Mouse (Mus musculus) stomach, embryonic 16.5 days (tissue): Measurements from ENCODE around the gene Nop9. TPM values are rescaled to one million over a fixed set of nuclear protein-coding genes. Genes with fewer than 3 reads are reported as not detected.
A peak's percentile ranks its signal among the peaks of the same experiment; 100 is the strongest.

ENCODE experiments used
- ATAC-seq: fragments of 200-750 bp; cut with Nextera tagmentation; 2 replicates; pipeline ENCODE4 v1.8.0; 2017; ENCODE audit warnings: moderate number of reproducible peaks, moderate TSS enrichment; ENCODE audit not compliant: insufficient read depth, low FRiP score
- H3K27ac ChIP-seq: fragments of 300-500 bp; sonication (generic); 2 replicates; pipeline ENCODE4 v1.5.1; 2014; ENCODE audit warnings: low read length
- H3K27me3 ChIP-seq: fragments of 300-500 bp; sonication (generic); 2 replicates; pipeline ENCODE4 v1.6.1; 2014; ENCODE audit warnings: low read length, control low read depth, mixed read lengths; ENCODE audit not compliant: control insufficient read depth, insufficient read depth
- H3K36me3 ChIP-seq: fragments of 300-500 bp; sonication (generic); 2 replicates; pipeline ENCODE4 v1.6.1; 2014; ENCODE audit warnings: low read length; ENCODE audit not compliant: control insufficient read depth, insufficient read depth
- H3K4me1 ChIP-seq: fragments of 300-500 bp; sonication (generic); 2 replicates; pipeline ENCODE4 v1.6.1; 2014; ENCODE audit warnings: low read length, control low read depth, mixed read lengths; ENCODE audit not compliant: control insufficient read depth, insufficient read depth
- H3K4me2 ChIP-seq: fragments of 300-500 bp; sonication (generic); 2 replicates; pipeline ENCODE4 v1.6.1; 2014; ENCODE audit warnings: low read depth, low read length, mixed read lengths
- H3K4me3 ChIP-seq: fragments of 300-500 bp; sonication (generic); replicated peaks from 2 replicates; pipeline ENCODE4 v1.5.1; 2014; ENCODE audit warnings: mild to moderate bottlenecking, low read length
- H3K9ac ChIP-seq: fragments of 300-500 bp; sonication (generic); 2 replicates; pipeline ENCODE4 v1.6.1; 2014; ENCODE audit warnings: low read length
- H3K9me3 ChIP-seq: fragments of 300-500 bp; sonication (generic); replicated peaks from 2 replicates; pipeline ENCODE4 v1.6.1; 2016; ENCODE audit warnings: low read length, control low read depth; ENCODE audit not compliant: control insufficient read depth
- WGBS: fragments of 180-500 bp; shearing (Covaris S2); extraction: QIAGEN DNeasy Blood & Tissue Kit; methylation state at CpG from one replicate; pipeline ENCODE4 v1.1.7; 2014; 5-methylcytosine and 5-hydroxymethylcytosine counted together
- polyA plus RNA-seq: library from polyadenylated mRNA; unstranded; fragments of >200 nt; fragmentation: Nextera tagmentation; extraction: Ambion mirVana; gene quantifications from 2 replicates; pipeline ENCODE4 v1.2.1, GENCODE M21; 2015

The Nop9 gene
- polyA plus RNA-seq = 23.8 and 28.4 TPM in 2 replicates

GRCm38 (mm10) chr14:55745180-55745860 lies at the start of gene Nop9, which contains the start of gene Dhrs1:
TSS of gene Nop9 (plus strand) at chr14:55745693.
TSS of gene Dhrs1 (minus strand) at chr14:55745690.
- peak; percentile 92 for ATAC-seq
- H3K9ac ChIP-seq = peak within 1 kb of the TSS; percentile 79
- 1% methylated on average over 48 of the region's 48 CpGs for WGBS
- no peaks in the 10 kb centered on the region for H3K9me3 ChIP-seq
- H3K4me1 ChIP-seq = peaks cover 25% of the 10 kb centered on the region
- H3K4me2 ChIP-seq = peak within 1 kb of the TSS; percentile 90
- H3K36me3 ChIP-seq = peaks cover 2% of the 10 kb centered on the region; the same call in 1 of the 2 replicates
- H3K4me3 ChIP-seq = peak within 1 kb of the TSS; percentile 88
- no peaks in the 10 kb centered on the region for H3K27me3 ChIP-seq
- H3K27ac ChIP-seq = peak within 1 kb of the TSS; percentile 18; the same call in 1 of the 2 replicates

- Histone ChIP-seq H3K4me3 (no peak overlapping the region), H3K4me2 (no peak overlapping the region), H3K27ac (no peak overlapping the region), H3K36me3 (no peaks in the 10 kb centered on the region), H3K9ac (no peak overlapping the region), H3K9me3 (no peaks in the 10 kb centered on the region), H3K27me3 (no peaks in the 10 kb centered on the region), H3K4me1 (no peaks in the 10 kb centered on the region)
- ATAC-seq = no peak
- 79% methylated on average over 4 of the region's 4 CpGs for WGBS
Measured at GRCm38 (mm10) chr14:55697226-55697625, 48.3 kb upstream of the Nop9 start.

- H3K4me1 ChIP-seq = no peaks in the 10 kb centered on the region
- peak; percentile 31; the same call in 1 of the 2 replicates for ATAC-seq
- no peaks in the 10 kb centered on the region for H3K36me3 ChIP-seq
- no peak overlapping the region for H3K4me3 ChIP-seq
- no peaks in the 10 kb centered on the region for H3K27me3 ChIP-seq
- H3K9ac ChIP-seq = peak overlapping the region; percentile 14; the same call in 1 of the 2 replicates
- no peak overlapping the region for H3K27ac ChIP-seq
- H3K9me3 ChIP-seq = no peaks in the 10 kb centered on the region
- H3K4me2 ChIP-seq = no peak overlapping the region
- 57% methylated on average over 9 of the region's 9 CpGs for WGBS
Measured at GRCm38 (mm10) chr14:55701131-55701530, 44.4 kb upstream of the Nop9 start.

GRCm38 (mm10) chr14:55702761-55703160 lies 42.7 kb upstream of the Nop9 start:
- Histone ChIP-seq H3K9me3 (no peaks in the 10 kb centered on the region), H3K27ac (no peak overlapping the region), H3K4me1 (no peaks in the 10 kb centered on the region), H3K27me3 (no peaks in the 10 kb centered on the region), H3K4me3 (no peak overlapping the region), H3K4me2 (no peak overlapping the region), H3K9ac (no peak overlapping the region), H3K36me3 (no peaks in the 10 kb centered on the region)
- 46% methylated on average over 6 of the region's 6 CpGs for WGBS
- ATAC-seq = no peak

GRCm38 (mm10) chr14:55706051-55706600 lies 39.4 kb upstream of the Nop9 start:
- no peak overlapping the region for H3K27ac ChIP-seq
- no peaks in the 10 kb centered on the region for H3K9me3 ChIP-seq
- WGBS = 80% methylated on average over 8 of the region's 8 CpGs
- no peaks in the 10 kb centered on the region for H3K27me3 ChIP-seq
- H3K36me3 ChIP-seq = no peaks in the 10 kb centered on the region
- no peaks in the 10 kb centered on the region for H3K4me1 ChIP-seq
- ATAC-seq = no peak
- H3K4me3 ChIP-seq = no peak overlapping the region
- no peak overlapping the region for H3K9ac ChIP-seq
- H3K4me2 ChIP-seq = no peak overlapping the region

- Histone ChIP-seq H3K9ac (no peak overlapping the region), H3K9me3 (no peaks in the 10 kb centered on the region), H3K36me3 (no peaks in the 10 kb centered on the region), H3K4me1 (no peaks in the 10 kb centered on the region), H3K4me2 (no peak overlapping the region), H3K27ac (no peak overlapping the region), H3K27me3 (no peaks in the 10 kb centered on the region), H3K4me3 (no peak overlapping the region)
- 59% methylated on average over 5 of the region's 5 CpGs for WGBS
- no peak for ATAC-seq
Measured at GRCm38 (mm10) chr14:55707397-55707796, 38.1 kb upstream of the Nop9 start.

- WGBS = 64% methylated on average over 4 of the region's 4 CpGs
- H3K4me2 ChIP-seq = 0 out of 2 replicates have a peak overlapping the region, but pooled peaks have one; percentile 20
- H3K9me3 ChIP-seq = no peaks in the 10 kb centered on the region
- H3K4me1 ChIP-seq = peaks cover 10% of the 10 kb centered on the region
- no peaks in the 10 kb centered on the region for H3K27me3 ChIP-seq
- no peak for ATAC-seq
- no peaks in the 10 kb centered on the region for H3K36me3 ChIP-seq
- H3K9ac ChIP-seq = no peak overlapping the region
- H3K27ac ChIP-seq = no peak overlapping the region
- no peak overlapping the region for H3K4me3 ChIP-seq
Measured at GRCm38 (mm10) chr14:55709509-55709908, 36.0 kb upstream of the Nop9 start.

GRCm38 (mm10) chr14:55711786-55712185 lies 33.7 kb upstream of the Nop9 start:
- no peak for ATAC-seq
- Histone ChIP-seq H3K36me3 (no peaks in the 10 kb centered on the region), H3K27ac (peak overlapping the region; percentile 87), H3K9me3 (no peaks in the 10 kb centered on the region), H3K4me1 (peaks cover 15% of the 10 kb centered on the region), H3K4me3 (peak overlapping the region; percentile 37), H3K4me2 (peak overlapping the region; percentile 11; the same call in 1 of the 2 replicates), H3K9ac (peak overlapping the region; percentile 68; the same call in 1 of the 2 replicates), H3K27me3 (no peaks in the 10 kb centered on the region)
- WGBS = 78% methylated on average over 7 of the region's 7 CpGs

- Histone ChIP-seq H3K9ac (peak overlapping the region; percentile 68), H3K36me3 (no peaks in the 10 kb centered on the region), H3K9me3 (no peaks in the 10 kb centered on the region), H3K4me3 (peak overlapping the region; percentile 37), H3K27me3 (no peaks in the 10 kb centered on the region), H3K27ac (peak overlapping the region; percentile 87), H3K4me1 (peaks cover 15% of the 10 kb centered on the region), H3K4me2 (peak overlapping the region; percentile 53)
- peak; percentile 48; the same call in 1 of the 2 replicates for ATAC-seq
- 11% methylated on average over 25 of the region's 25 CpGs for WGBS
Measured at GRCm38 (mm10) chr14:55713007-55713728, 32.3 kb upstream of the Nop9 start.
